Mouse (Mus musculus) limb, embryonic 14.5 days (tissue): Measurements from ENCODE around the gene Tnfrsf14. TPM values are rescaled to one million over a fixed set of nuclear protein-coding genes. Genes with fewer than 3 reads are reported as not detected.

ENCODE experiments used
- ATAC-seq: fragments of 200-750 bp; cut with Nextera tagmentation; 2 replicates; pipeline ENCODE4 v1.8.0; 2017; ENCODE audit warnings: low read depth, moderate number of reproducible peaks, moderate TSS enrichment; ENCODE audit not compliant: low FRiP score
- DNase-seq: peaks from one replicate; pipeline ENCODE4 v3.0.0-alpha.2; 2015; ENCODE audit warnings: low spot score
- H3K27ac ChIP-seq: fragments of 300-500 bp; sonication (generic); replicated peaks from 2 replicates; pipeline ENCODE4 v1.5.1; 2014; ENCODE audit warnings: low read depth, mild to moderate bottlenecking, low read length, moderate library complexity, mixed read lengths
- H3K27me3 ChIP-seq: fragments of 300-500 bp; sonication (generic); 2 replicates; pipeline ENCODE4 v1.6.1; 2014; ENCODE audit warnings: low read length, mixed read lengths; ENCODE audit not compliant: control insufficient read depth, insufficient read depth
- H3K36me3 ChIP-seq: fragments of 300-500 bp; sonication (generic); 2 replicates; pipeline ENCODE4 v1.6.1; 2014; ENCODE audit warnings: mild to moderate bottlenecking, low read length, moderate library complexity, mixed read lengths; ENCODE audit not compliant: control insufficient read depth, insufficient read depth
- H3K4me1 ChIP-seq: fragments of 300-500 bp; sonication (generic); 2 replicates; pipeline ENCODE4 v1.6.1; 2014; ENCODE audit warnings: antibody characterized with exemption, low read length, mixed read lengths; ENCODE audit not compliant: control insufficient read depth, insufficient read depth
- H3K4me2 ChIP-seq: fragments of 300-500 bp; sonication (generic); replicated peaks from 2 replicates; pipeline ENCODE4 v1.6.1; 2014; ENCODE audit warnings: low read depth, mild to moderate bottlenecking, low read length, moderate library complexity; ENCODE audit not compliant: severe bottlenecking
- H3K4me3 ChIP-seq: fragments of 300-500 bp; sonication (generic); replicated peaks from 2 replicates; pipeline ENCODE4 v1.5.1; 2014; ENCODE audit warnings: low read length
- H3K9ac ChIP-seq: fragments of 300-500 bp; sonication (generic); 2 replicates; pipeline ENCODE4 v1.6.1; 2014; ENCODE audit warnings: mild to moderate bottlenecking, low read depth, low read length, moderate library complexity; ENCODE audit not compliant: severe bottlenecking
- H3K9me3 ChIP-seq: fragments of 300-500 bp; sonication (generic); 2 replicates; pipeline ENCODE4 v1.6.1; 2016; ENCODE audit warnings: low read length; ENCODE audit not compliant: control insufficient read depth
- POLR2A ChIP-seq: fragments of 200-500 bp; IDR thresholded peaks from 2 replicates; pipeline ENCODE4 v1.8.0; 2012; ENCODE audit warnings: inconsistent platforms, mild to moderate bottlenecking, moderate library complexity, borderline replicate concordance; ENCODE audit not compliant: insufficient read depth, insufficient read length; ENCODE audit errors: extremely low read depth
- WGBS: fragments of 180-500 bp; shearing (Covaris S2); extraction: QIAGEN DNeasy Blood & Tissue Kit; methylation state at CpG from one replicate; pipeline ENCODE4 v1.1.7; 2014; 5-methylcytosine and 5-hydroxymethylcytosine counted together
- polyA plus RNA-seq, 2 experiments: library from polyadenylated mRNA; depleted of rRNA in 1 of 2; stranded (reverse) in 1 of 2; unstranded in 1 of 2; fragments of >200 nt; fragmentation: Nextera tagmentation in 1 of 2; extraction: Ambion mirVana in 1 of 2; gene quantifications; 2 replicates each; pipeline versions ENCODE4 v1.2.1 to v1.2.3; 2012 to 2014

Tnfrsf14 gene
- polyA plus RNA-seq, 2 experiments, result 0.99 to 5.8 TPM

GRCm38 (mm10) chr4:154914252-154914651 is 14.1 kb downstream of the Tnfrsf14 start:
- WGBS, result 95% methylated on average over 4 of the region's 4 CpGs
- ATAC-seq (no peak), DNase-seq (no peak)
- Histone ChIP-seq H3K4me1 (0 out of 2 replicates have a peak, but pooled peaks cover 3% of the 10 kb centered on the region), H3K4me2 (no peak overlapping the region), H3K27ac (no peak overlapping the region), H3K9me3 (no peaks in the 10 kb centered on the region), H3K36me3 (no peaks in the 10 kb centered on the region), H3K27me3 (no peaks in the 10 kb centered on the region), H3K4me3 (no peak overlapping the region), H3K9ac (no peak overlapping the region)
- no peak for TF ChIP-seq POLR2A

GRCm38 (mm10) chr4:154913845-154914244 is 14.5 kb downstream of the Tnfrsf14 start:
- no peak overlapping the region for H3K27ac ChIP-seq
- WGBS, result 84% methylated on average over 3 of the region's 3 CpGs
- DNase-seq (no peak), ATAC-seq (no peak)
- no peak overlapping the region for H3K9ac ChIP-seq
- H3K4me3 ChIP-seq, result no peak overlapping the region
- H3K9me3 ChIP-seq, result no peaks in the 10 kb centered on the region
- H3K36me3 ChIP-seq, result no peaks in the 10 kb centered on the region
- 0 out of 2 replicates have a peak, but pooled peaks cover 3% of the 10 kb centered on the region for H3K4me1 ChIP-seq
- TF ChIP-seq POLR2A, result no peak
- H3K27me3 ChIP-seq, result no peaks in the 10 kb centered on the region
- no peak overlapping the region for H3K4me2 ChIP-seq

GRCm38 (mm10) chr4:154911644-154912043 is 16.7 kb downstream of the Tnfrsf14 start:
- H3K36me3 ChIP-seq, result no peaks in the 10 kb centered on the region
- no peak overlapping the region for H3K4me3 ChIP-seq
- no peak overlapping the region for H3K4me2 ChIP-seq
- no peak for TF ChIP-seq POLR2A
- no peaks in the 10 kb centered on the region for H3K27me3 ChIP-seq
- 0 out of 2 replicates have a peak, but pooled peaks cover 3% of the 10 kb centered on the region for H3K4me1 ChIP-seq
- no peak overlapping the region for H3K9ac ChIP-seq
- no peak for ATAC-seq
- H3K9me3 ChIP-seq, result no peaks in the 10 kb centered on the region
- 76% methylated on average over 2 of the region's 2 CpGs for WGBS
- H3K27ac ChIP-seq, result no peak overlapping the region
- no peak for DNase-seq

GRCm38 (mm10) chr4:154910606-154911522 is 17.5 kb downstream of the Tnfrsf14 start:
- no peak overlapping the region; the same call in 1 of the 2 replicates for H3K9ac ChIP-seq
- ATAC-seq (0 out of 2 replicates have a peak, but pooled peaks have one; percentile 17), DNase-seq (no peak)
- no peak overlapping the region for H3K27ac ChIP-seq
- H3K9me3 ChIP-seq, result no peaks in the 10 kb centered on the region
- H3K4me2 ChIP-seq, result no peak overlapping the region
- 36% methylated on average over 15 of the region's 15 CpGs for WGBS
- 0 out of 2 replicates have a peak, but pooled peaks cover 3% of the 10 kb centered on the region for H3K4me1 ChIP-seq
- no peaks in the 10 kb centered on the region for H3K36me3 ChIP-seq
- no peak overlapping the region for H3K4me3 ChIP-seq
- no peak for TF ChIP-seq POLR2A
- no peaks in the 10 kb centered on the region for H3K27me3 ChIP-seq

GRCm38 (mm10) chr4:154908490-154908889 is 19.9 kb downstream of the Tnfrsf14 start:
- peaks cover 6% of the 10 kb centered on the region; the same call in 1 of the 2 replicates for H3K4me1 ChIP-seq
- no peak for TF ChIP-seq POLR2A
- H3K4me2 ChIP-seq, result no peak overlapping the region
- no peak overlapping the region for H3K27ac ChIP-seq
- H3K9me3 ChIP-seq, result no peaks in the 10 kb centered on the region
- 84% methylated on average over 5 of the region's 5 CpGs for WGBS
- H3K4me3 ChIP-seq, result no peak overlapping the region
- H3K36me3 ChIP-seq, result no peaks in the 10 kb centered on the region
- ATAC-seq (no peak), DNase-seq (no peak)
- H3K9ac ChIP-seq, result no peak overlapping the region
- H3K27me3 ChIP-seq, result no peaks in the 10 kb centered on the region
